Mouse (Mus musculus): ENCODE measurements around the gene Cdsn. TPM values are rescaled to one million over a fixed set of nuclear protein-coding genes. Genes with fewer than 3 reads are reported as not detected.

Cdsn gene
- total and polyA plus RNA-seq, 2 experiments from 2014 or later: 0.23 to 0.48 TPM

- no peak for DNase-seq (ENCODE audit: low spot score)
- H3K4me3 ChIP-seq (ENCODE audit: low read depth, low read length): no peak overlapping the region
- 60% methylated on average over 9 of the region's 9 CpGs for WGBS
- no peaks in the 10 kb centered on the region for H3K36me3 ChIP-seq (replicated peaks; ENCODE audit: control insufficient read depth, insufficient read depth, low read length)
- H3K9me3 ChIP-seq (replicated peaks; ENCODE audit: control insufficient read depth, low read length): no peaks in the 10 kb centered on the region
- no peak overlapping the region for H3K4me2 ChIP-seq (ENCODE audit: low read depth, low read length)
- ATAC-seq (ENCODE audit: insufficient read depth, low read depth): no peak
- H3K9ac ChIP-seq (replicated peaks; ENCODE audit: low read depth, low read length): no peak overlapping the region
- peaks cover under 1% of the 10 kb centered on the region; the same call in 1 of the 2 replicates for H3K4me1 ChIP-seq (ENCODE audit: control insufficient read depth, insufficient read depth)
- TF ChIP-seq EP300 (IDR thresholded peaks at IDR 0.05; ENCODE audit: low read depth) (no peak), CTCF (IDR thresholded peaks at IDR 0.05; ENCODE audit: low read depth) (no peak)
- H3K27ac ChIP-seq (ENCODE audit: low read depth): no peak overlapping the region
- no peaks in the 10 kb centered on the region for H3K27me3 ChIP-seq (ENCODE audit: control insufficient read depth, insufficient read depth, low read length)
Measured at GRCm38 (mm10) chr17:35557351-35557750, 5.4 kb downstream of the Cdsn start.

- no peaks in the 10 kb centered on the region for H3K9me3 ChIP-seq (replicated peaks; ENCODE audit: control insufficient read depth, low read length)
- H3K4me1 ChIP-seq (ENCODE audit: control insufficient read depth, insufficient read depth): no peaks in the 10 kb centered on the region
- DNase-seq (ENCODE audit: low spot score): no peak
- no peak for ATAC-seq (ENCODE audit: insufficient read depth, low read depth)
- no peak overlapping the region for H3K4me3 ChIP-seq (ENCODE audit: low read depth, low read length)
- no peak overlapping the region for H3K9ac ChIP-seq (replicated peaks; ENCODE audit: low read depth, low read length)
- TF ChIP-seq CTCF (IDR thresholded peaks at IDR 0.05; ENCODE audit: low read depth) (no peak), EP300 (IDR thresholded peaks at IDR 0.05; ENCODE audit: low read depth) (no peak)
- no peaks in the 10 kb centered on the region for H3K27me3 ChIP-seq (ENCODE audit: control insufficient read depth, insufficient read depth, low read length)
- no peak overlapping the region for H3K27ac ChIP-seq (ENCODE audit: low read depth)
- 55% methylated on average over 8 of the region's 8 CpGs for WGBS
- no peak overlapping the region for H3K4me2 ChIP-seq (ENCODE audit: low read depth, low read length)
- no peaks in the 10 kb centered on the region for H3K36me3 ChIP-seq (replicated peaks; ENCODE audit: control insufficient read depth, insufficient read depth, low read length)
Measured at GRCm38 (mm10) chr17:35558216-35558615, 6.3 kb downstream of the Cdsn start.

GRCm38 (mm10) chr17:35567150-35567549, 15.2 kb downstream of the Cdsn start, which contains the start of gene 2300002M23Rik:
TSS of gene 2300002M23Rik (plus strand) at chr17:35567450.
- DNase-seq (ENCODE audit: low spot score) (no peak), ATAC-seq (ENCODE audit: insufficient read depth, low read depth) (no peak)
- 53% methylated on average over 3 of the region's 3 CpGs for WGBS
- no peaks in the 10 kb centered on the region for H3K36me3 ChIP-seq (replicated peaks; ENCODE audit: control insufficient read depth, insufficient read depth, low read length)
- TF ChIP-seq EP300 (IDR thresholded peaks at IDR 0.05; ENCODE audit: low read depth): no peak
- TF ChIP-seq CTCF (IDR thresholded peaks at IDR 0.05; ENCODE audit: low read depth): no peak
- no peaks in the 10 kb centered on the region for H3K9me3 ChIP-seq (replicated peaks; ENCODE audit: control insufficient read depth, low read length)
- no peak within 1 kb of the TSS for H3K4me3 ChIP-seq (ENCODE audit: low read depth, low read length)
- H3K4me1 ChIP-seq (ENCODE audit: control insufficient read depth, insufficient read depth): no peaks in the 10 kb centered on the region
- peaks cover 8% of the 10 kb centered on the region for H3K27me3 ChIP-seq (ENCODE audit: control insufficient read depth, insufficient read depth, low read length)
- H3K4me2 ChIP-seq (ENCODE audit: low read depth, low read length): no peak within 1 kb of the TSS
- no peak within 1 kb of the TSS for H3K9ac ChIP-seq (replicated peaks; ENCODE audit: low read depth, low read length)
- no peak within 1 kb of the TSS for H3K27ac ChIP-seq (ENCODE audit: low read depth)

DNA sequence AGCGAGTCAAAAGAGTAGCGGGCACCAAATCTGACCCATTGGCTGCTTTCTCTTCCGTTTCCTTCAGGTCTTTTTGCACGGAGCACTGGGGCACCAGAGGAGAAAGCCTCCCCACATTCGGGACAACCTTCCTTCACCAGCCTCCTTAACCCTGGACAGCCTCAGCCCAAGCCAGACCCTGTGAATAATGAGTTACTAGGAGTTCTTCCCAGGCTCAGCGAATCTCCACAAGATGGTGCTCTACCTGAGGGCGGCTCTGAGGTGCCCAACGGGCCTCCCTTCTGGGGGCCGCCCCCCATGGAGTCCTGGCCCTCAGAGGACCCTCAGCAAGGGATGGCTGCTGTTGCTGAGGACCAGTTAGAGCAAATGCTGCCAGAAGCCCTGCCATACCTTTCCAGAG, 15.8 kb downstream of the Cdsn start:
- Histone ChIP-seq H3K27me3 (ENCODE audit: control insufficient read depth, insufficient read depth, low read length) (peaks cover 8% of the 10 kb centered on the region), H3K9ac (replicated peaks; ENCODE audit: low read depth, low read length) (no peak overlapping the region), H3K27ac (ENCODE audit: low read depth) (no peak overlapping the region), H3K36me3 (replicated peaks; ENCODE audit: control insufficient read depth, insufficient read depth, low read length) (no peaks in the 10 kb centered on the region), H3K4me1 (ENCODE audit: control insufficient read depth, insufficient read depth) (no peaks in the 10 kb centered on the region), H3K9me3 (replicated peaks; ENCODE audit: control insufficient read depth, low read length) (no peaks in the 10 kb centered on the region), H3K4me2 (ENCODE audit: low read depth, low read length) (no peak overlapping the region), H3K4me3 (ENCODE audit: low read depth, low read length) (no peak overlapping the region)
- 31% methylated on average over 9 of the region's 9 CpGs for WGBS
- no peak for TF ChIP-seq EP300 (IDR thresholded peaks at IDR 0.05; ENCODE audit: low read depth)
- no peak for TF ChIP-seq CTCF (IDR thresholded peaks at IDR 0.05; ENCODE audit: low read depth)
- no peak for DNase-seq (ENCODE audit: low spot score)
- ATAC-seq (ENCODE audit: insufficient read depth, low read depth): no peak

DNA sequence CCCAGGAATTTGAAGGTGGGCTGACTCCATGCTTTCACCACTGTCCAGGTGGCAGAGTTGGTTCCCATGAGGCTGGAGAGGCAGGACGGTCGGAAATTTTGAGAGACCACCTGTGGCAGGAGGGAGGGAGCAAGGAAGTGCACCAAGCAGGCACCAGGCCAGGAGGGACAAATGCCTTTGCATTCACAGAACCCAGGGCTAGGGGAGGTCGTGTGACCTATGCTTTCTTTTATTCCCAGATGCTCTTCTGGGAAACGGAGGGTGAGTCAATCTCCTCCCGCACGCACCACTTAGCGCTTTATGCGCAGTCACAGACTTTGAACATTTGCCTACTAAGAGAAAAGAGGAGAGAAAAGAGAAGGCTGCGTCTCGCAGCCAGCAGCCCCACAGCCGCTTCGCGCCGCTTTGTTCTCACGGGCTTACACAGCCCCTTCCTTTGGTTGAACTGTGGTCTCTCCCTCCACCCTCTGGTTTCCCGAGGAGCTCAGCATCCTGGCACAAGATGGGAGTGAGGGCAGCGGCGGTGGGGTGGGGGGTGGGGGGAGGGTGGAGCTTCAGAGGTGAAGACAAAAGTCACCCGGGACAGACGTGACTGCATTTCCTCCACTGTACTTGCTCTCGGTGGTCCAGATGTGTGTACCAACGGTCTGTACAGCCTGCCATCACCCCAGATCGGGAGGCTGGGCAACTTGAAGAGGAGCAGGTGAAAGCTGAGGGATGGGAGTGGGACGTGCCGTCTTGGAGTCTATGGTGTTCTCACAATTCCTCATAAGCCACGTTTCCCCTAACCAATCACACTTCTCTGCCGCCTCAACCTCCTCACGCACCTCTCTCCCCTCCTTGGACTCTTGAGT, 17.4 kb downstream of the Cdsn start:
- no peak; the same call in 1 of the 2 replicates for ATAC-seq (ENCODE audit: insufficient read depth, low read depth)
- Histone ChIP-seq H3K4me2 (ENCODE audit: low read depth, low read length) (peak overlapping the region; percentile 53), H3K9me3 (replicated peaks; ENCODE audit: control insufficient read depth, low read length) (no peaks in the 10 kb centered on the region), H3K4me1 (ENCODE audit: control insufficient read depth, insufficient read depth) (no peaks in the 10 kb centered on the region), H3K4me3 (ENCODE audit: low read depth, low read length) (peak overlapping the region; percentile 27), H3K9ac (replicated peaks; ENCODE audit: low read depth, low read length) (no peak overlapping the region), H3K27me3 (ENCODE audit: control insufficient read depth, insufficient read depth, low read length) (peaks cover 8% of the 10 kb centered on the region), H3K27ac (ENCODE audit: low read depth) (no peak overlapping the region), H3K36me3 (replicated peaks; ENCODE audit: control insufficient read depth, insufficient read depth, low read length) (no peaks in the 10 kb centered on the region)
- 8% methylated on average over 27 of the region's 28 CpGs for WGBS
- DNase-seq (ENCODE audit: low spot score): no peak
- TF ChIP-seq EP300 (IDR thresholded peaks at IDR 0.05; ENCODE audit: low read depth): no peak
- no peak for TF ChIP-seq CTCF (IDR thresholded peaks at IDR 0.05; ENCODE audit: low read depth)
